Mouse (Mus musculus) embryonic facial prominence, embryonic 13.5 days (tissue): ENCODE measurements around the gene Stat3. TPM values are rescaled to one million over a fixed set of nuclear protein-coding genes. Genes with fewer than 3 reads are reported as not detected.

Experiments used
- ATAC-seq: fragments of 200-750 bp; cut with Nextera tagmentation; 2 replicates; pipeline ENCODE4 v1.8.0; 2017; ENCODE audit warnings: low read depth; ENCODE audit not compliant: insufficient number of reproducible peaks, insufficient read depth, low FRiP score, low TSS enrichment
- H3K27ac ChIP-seq: fragments of 300-500 bp; sonication (generic); 2 replicates; pipeline ENCODE4 v1.5.1; 2015; ENCODE audit warnings: moderate library complexity, mild to moderate bottlenecking, inconsistent platforms
- H3K27me3 ChIP-seq: fragments of 300-500 bp; sonication (generic); 2 replicates; pipeline ENCODE4 v1.6.1; 2015; ENCODE audit warnings: mild to moderate bottlenecking, inconsistent platforms
- H3K36me3 ChIP-seq: fragments of 300-500 bp; sonication (generic); 2 replicates; pipeline ENCODE4 v1.6.1; 2015; ENCODE audit warnings: mild to moderate bottlenecking, inconsistent platforms
- H3K4me1 ChIP-seq: fragments of 300-500 bp; sonication (generic); 2 replicates; pipeline ENCODE4 v1.6.1; 2015; ENCODE audit warnings: inconsistent platforms
- H3K4me2 ChIP-seq: fragments of 300-500 bp; sonication (generic); 2 replicates; pipeline ENCODE4 v1.6.1; 2015; ENCODE audit warnings: moderate library complexity, mild to moderate bottlenecking, inconsistent platforms
- H3K4me3 ChIP-seq: fragments of 300-500 bp; sonication (generic); 2 replicates; pipeline ENCODE4 v1.5.1; 2015; ENCODE audit warnings: mild to moderate bottlenecking, inconsistent platforms
- H3K9ac ChIP-seq: fragments of 300-500 bp; sonication (generic); 2 replicates; pipeline ENCODE4 v1.6.1; 2015; ENCODE audit warnings: mild to moderate bottlenecking, inconsistent platforms
- H3K9me3 ChIP-seq: fragments of 300-500 bp; sonication (generic); 2 replicates; pipeline ENCODE4 v1.6.1; 2016; ENCODE audit warnings: inconsistent platforms
- WGBS: fragments of 180-500 bp; shearing (Covaris S2); methylation state at CpG from one replicate; pipeline ENCODE4 v1.1.7; 2015; ENCODE audit warnings: mixed read lengths; 5-methylcytosine and 5-hydroxymethylcytosine counted together
- polyA plus RNA-seq: library from polyadenylated mRNA; unstranded; fragments of >200 nt; fragmentation: Nextera tagmentation; extraction: Ambion mirVana; gene quantifications from 2 replicates; pipeline ENCODE4 v1.2.1, GENCODE M21; 2015

Gene Stat3
- polyA plus RNA-seq, 1 experiment from 2014 or later, result 40.7 TPM

GRCm38 (mm10) chr11:100920887-100921624 lies 18.3 kb downstream of the Stat3 start:
- 85% methylated on average over 4 of the region's 4 CpGs for WGBS

GRCm38 (mm10) chr11:100918007-100918406 lies 21.3 kb downstream of the Stat3 start:
- Histone ChIP-seq H3K9me3 (no peaks in the 10 kb centered on the region), H3K9ac (no peak overlapping the region), H3K4me3 (no peak overlapping the region), H3K4me1 (no peaks in the 10 kb centered on the region), H3K27me3 (no peaks in the 10 kb centered on the region), H3K27ac (no peak overlapping the region), H3K4me2 (no peak overlapping the region), H3K36me3 (peaks cover 8% of the 10 kb centered on the region; the same call in 1 of the 2 replicates)
- WGBS, result 93% methylated on average over 5 of the region's 5 CpGs
- ATAC-seq, result no peak

More at GRCm38 (mm10) chr11:100920887-100921624, 18.3 kb downstream of the Stat3 start:
- H3K4me2 ChIP-seq, result no peak overlapping the region
- no peaks in the 10 kb centered on the region for H3K9me3 ChIP-seq
- H3K4me1 ChIP-seq, result no peaks in the 10 kb centered on the region
- no peak overlapping the region for H3K4me3 ChIP-seq
- ATAC-seq, result no peak
- no peak overlapping the region for H3K27ac ChIP-seq
- H3K36me3 ChIP-seq, result peaks cover 8% of the 10 kb centered on the region; the same call in 1 of the 2 replicates
- no peak overlapping the region for H3K9ac ChIP-seq
- no peaks in the 10 kb centered on the region for H3K27me3 ChIP-seq

- no peak for ATAC-seq
- no peak overlapping the region for H3K27ac ChIP-seq
- no peak overlapping the region for H3K9ac ChIP-seq
- 90% methylated on average over 4 of the region's 4 CpGs for WGBS
- H3K4me2 ChIP-seq, result no peak overlapping the region
- H3K36me3 ChIP-seq, result peaks cover 8% of the 10 kb centered on the region; the same call in 1 of the 2 replicates
- no peaks in the 10 kb centered on the region for H3K27me3 ChIP-seq
- H3K9me3 ChIP-seq, result no peaks in the 10 kb centered on the region
- H3K4me3 ChIP-seq, result no peak overlapping the region
- no peaks in the 10 kb centered on the region for H3K4me1 ChIP-seq
These were observed 22.8 kb downstream of the Stat3 start for GRCm38 (mm10) chr11:100916432-100916971.

GRCm38 (mm10) chr11:100915063-100915462 lies 24.3 kb downstream of the Stat3 start:
- Histone ChIP-seq H3K27me3 (no peaks in the 10 kb centered on the region), H3K9ac (no peak overlapping the region), H3K4me2 (no peak overlapping the region), H3K4me3 (no peak overlapping the region), H3K27ac (no peak overlapping the region), H3K36me3 (peaks cover 12% of the 10 kb centered on the region; the same call in 1 of the 2 replicates), H3K4me1 (no peaks in the 10 kb centered on the region), H3K9me3 (no peaks in the 10 kb centered on the region)
- no peak for ATAC-seq
- 94% methylated on average over 3 of the region's 3 CpGs for WGBS

- ATAC-seq, result no peak
- Histone ChIP-seq H3K4me3 (no peak overlapping the region), H3K4me1 (no peaks in the 10 kb centered on the region), H3K9ac (no peak overlapping the region), H3K27ac (no peak overlapping the region), H3K9me3 (no peaks in the 10 kb centered on the region), H3K36me3 (peaks cover 12% of the 10 kb centered on the region; the same call in 1 of the 2 replicates), H3K4me2 (no peak overlapping the region), H3K27me3 (no peaks in the 10 kb centered on the region)
- 73% methylated on average over 5 of the region's 5 CpGs for WGBS
These were observed 24.9 kb downstream of the Stat3 start for GRCm38 (mm10) chr11:100914415-100914814.

GRCm38 (mm10) chr11:100912401-100913155 lies 26.8 kb downstream of the Stat3 start:
- no peaks in the 10 kb centered on the region for H3K27me3 ChIP-seq
- no peak overlapping the region for H3K4me3 ChIP-seq
- H3K4me2 ChIP-seq, result no peak overlapping the region
- no peak overlapping the region for H3K27ac ChIP-seq
- H3K36me3 ChIP-seq, result peaks cover 16% of the 10 kb centered on the region
- H3K9me3 ChIP-seq, result no peaks in the 10 kb centered on the region
- WGBS, result 87% methylated on average over 17 of the region's 17 CpGs
- no peak overlapping the region for H3K9ac ChIP-seq
- no peak for ATAC-seq
- no peaks in the 10 kb centered on the region for H3K4me1 ChIP-seq

GRCm38 (mm10) chr11:100908567-100908966 lies 30.8 kb downstream of the Stat3 start:
- Histone ChIP-seq H3K4me1 (no peaks in the 10 kb centered on the region), H3K4me2 (no peak overlapping the region), H3K9me3 (no peaks in the 10 kb centered on the region), H3K27ac (no peak overlapping the region), H3K36me3 (peaks cover 44% of the 10 kb centered on the region), H3K4me3 (no peak overlapping the region), H3K9ac (no peak overlapping the region), H3K27me3 (no peaks in the 10 kb centered on the region)
- ATAC-seq, result no peak
- 81% methylated on average over 9 of the region's 9 CpGs for WGBS

- ATAC-seq, result no peak
- no peak overlapping the region for H3K4me2 ChIP-seq
- no peaks in the 10 kb centered on the region for H3K4me1 ChIP-seq
- H3K4me3 ChIP-seq, result no peak overlapping the region
- H3K27me3 ChIP-seq, result no peaks in the 10 kb centered on the region
- WGBS, result 83% methylated on average over 2 of the region's 2 CpGs
- H3K36me3 ChIP-seq, result peaks cover 48% of the 10 kb centered on the region
- H3K9me3 ChIP-seq, result no peaks in the 10 kb centered on the region
- H3K9ac ChIP-seq, result no peak overlapping the region
- H3K27ac ChIP-seq, result no peak overlapping the region
These were observed 31.2 kb downstream of the Stat3 start for GRCm38 (mm10) chr11:100908112-100908511.

- no peak for ATAC-seq
- Histone ChIP-seq H3K9ac (no peak overlapping the region), H3K27ac (no peak overlapping the region), H3K27me3 (no peaks in the 10 kb centered on the region), H3K4me2 (no peak overlapping the region), H3K4me3 (no peak overlapping the region), H3K36me3 (peaks cover 58% of the 10 kb centered on the region), H3K4me1 (no peaks in the 10 kb centered on the region), H3K9me3 (no peaks in the 10 kb centered on the region)
- 87% methylated on average over 4 of the region's 4 CpGs for WGBS
These were observed 32.5 kb downstream of the Stat3 start for GRCm38 (mm10) chr11:100906885-100907284.

GRCm38 (mm10) chr11:100905929-100906328 lies 33.4 kb downstream of the Stat3 start:
- peaks cover 65% of the 10 kb centered on the region for H3K36me3 ChIP-seq

GRCm38 (mm10) chr11:100904580-100905351 lies 34.6 kb downstream of the Stat3 start:
- WGBS, result 65% methylated on average over 19 of the region's 20 CpGs
- Histone ChIP-seq H3K9ac (no peak overlapping the region), H3K4me1 (no peaks in the 10 kb centered on the region), H3K36me3 (peaks cover 66% of the 10 kb centered on the region), H3K4me3 (no peak overlapping the region), H3K4me2 (no peak overlapping the region), H3K27me3 (no peaks in the 10 kb centered on the region), H3K9me3 (no peaks in the 10 kb centered on the region), H3K27ac (no peak overlapping the region)
- ATAC-seq, result no peak

More at GRCm38 (mm10) chr11:100905929-100906328, 33.4 kb downstream of the Stat3 start:
- H3K9ac ChIP-seq, result no peak overlapping the region
- H3K4me1 ChIP-seq, result no peaks in the 10 kb centered on the region
- 67% methylated on average over 1 of the region's 1 CpGs for WGBS
- H3K27me3 ChIP-seq, result no peaks in the 10 kb centered on the region
- no peak for ATAC-seq
- no peak overlapping the region for H3K4me2 ChIP-seq
- H3K27ac ChIP-seq, result no peak overlapping the region
- H3K9me3 ChIP-seq, result no peaks in the 10 kb centered on the region
- no peak overlapping the region for H3K4me3 ChIP-seq
